Mouse (Mus musculus) Patski (cell line): ENCODE data around the gene Gm973. TPM values are rescaled to one million over a fixed set of nuclear protein-coding genes. Genes with fewer than 3 reads are reported as not detected.
"Not testable (repeated sequence)": the region's sequence is repeated elsewhere in the genome, so short reads cannot be mapped to it uniquely, and the experiment has no call there.

Experiments used
- ATAC-seq: fragments of 100-300 bp; one replicate; pipeline ENCODE4 v1.8.0; 2021
- CTCF ChIA-PET: fragments of 350-600 bp; sonication (Branson Sonifier 250); formaldehyde crosslinking; loops from one replicate; lab custom pipeline; 2022; ENCODE audit warnings: inconsistent platforms; lab: Charles Lee
- POLR2A ChIA-PET: fragments of 350-600 bp; sonication (Branson Sonifier 250); formaldehyde crosslinking; loops from one replicate; lab custom pipeline; 2022; ENCODE audit warnings: antibody characterized with exemption, inconsistent platforms; lab: Charles Lee
- DNase-seq: peaks from one replicate; pipeline ENCODE4 v3.0.0-alpha.2; 2011; ENCODE audit warnings: low read depth, low spot score
- H3K27me3 ChIP-seq: fragments of 371-371 bp; one replicate; pipeline ENCODE4 v1.5.1; 2021
- CTCF ChIP-seq: fragments of 100-300 bp; IDR thresholded peaks from one replicate; pipeline ENCODE4 v1.5.1; 2021
- in situ Hi-C: fragments of 300-500 bp; cut with MboI; formaldehyde crosslinking; loops from 3 replicates; pipeline ENCODE4 v1.11.1; 2018; ENCODE audit warnings: low pct_unique_long_range_greater_than_20kb, mixed read lengths
- polyA plus RNA-seq: library from polyadenylated mRNA; unstranded; gene quantifications from one replicate; pipeline ENCODE4 v1.2.3, GENCODE M21; 2021

Gene Gm973
- polyA plus RNA-seq, 1 experiment from 2014 or later: 0.13 TPM

DNA sequence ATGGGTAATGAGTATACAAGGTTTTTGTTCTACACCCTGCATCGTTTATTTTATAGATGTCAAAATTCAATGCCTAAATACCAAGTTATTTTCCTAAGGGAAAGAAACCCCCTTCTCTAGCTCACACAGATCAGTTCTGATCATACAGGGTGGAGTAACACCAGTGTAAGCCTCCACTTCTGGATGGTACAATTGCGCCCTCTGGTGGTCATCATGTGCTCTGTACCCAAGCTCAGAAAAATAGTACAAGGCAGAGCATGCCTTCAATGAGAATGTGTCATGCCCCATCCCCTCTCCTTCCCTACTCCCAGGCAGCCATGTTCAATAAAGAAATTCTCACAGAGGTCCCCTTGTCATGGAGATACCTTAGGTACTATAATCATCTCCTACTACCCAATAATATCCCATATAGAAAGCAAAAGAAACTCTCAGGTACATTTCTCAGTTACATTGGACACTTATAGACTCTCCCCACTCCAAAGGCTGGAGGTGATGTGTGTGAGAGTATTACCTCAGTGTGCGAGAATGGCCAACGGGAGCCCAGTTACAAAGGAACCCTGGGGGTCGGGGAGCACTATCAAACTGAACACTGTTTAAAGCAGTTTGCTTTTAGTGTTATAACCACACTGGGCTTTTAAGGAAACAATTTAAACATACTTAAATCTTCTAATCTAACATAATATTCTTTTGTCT lies 107.4 kb downstream of the Gm973 start:
- no peaks in the 10 kb centered on the region for H3K27me3 ChIP-seq
- TF ChIP-seq CTCF: peak; percentile 94
- DNase-seq (peak; percentile 31), ATAC-seq (peak; percentile 47)
- ChIA-PET POLR2A (interaction anchor here (0.6 to 1.3 kb wide), 2 partner anchors 11 to 615 kb away, joined by 3 read pairs; no protein-coding TSS in a partner anchor), CTCF (interaction anchor here (0.8 to 2.0 kb wide), 12 partner anchors 9 to 385 kb away, joined by 3 to 13 read pairs (median 4); partner anchors contain the start of gene Cdk15)
- in situ Hi-C loops: loop anchor here (5.0 to 10.0 kb wide), 2 partner anchors 306 to 559 kb away; no protein-coding TSS in a partner anchor

DNA sequence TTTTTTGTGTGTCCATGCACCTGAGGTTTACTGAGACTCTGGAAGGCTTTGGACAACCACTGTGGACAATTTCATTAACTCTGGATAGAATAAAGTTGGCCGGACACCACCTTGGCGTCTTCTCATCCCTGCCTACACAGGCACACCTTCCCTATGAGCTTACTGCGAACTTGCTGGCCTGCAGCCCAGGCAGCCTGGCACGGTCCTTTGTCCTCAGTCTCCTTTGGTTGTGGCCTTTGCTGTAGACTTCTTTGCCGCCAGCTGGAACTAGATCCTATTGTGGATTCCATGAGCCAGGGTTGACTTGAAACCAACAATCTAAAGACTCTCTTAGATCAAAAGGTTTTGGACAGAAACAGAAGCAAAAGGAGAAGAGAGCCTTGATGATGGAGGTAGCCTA lies 109.3 kb downstream of the Gm973 start:
- POLR2A ChIA-PET: no interaction called here
- CTCF ChIA-PET: interaction anchor here (1.2 kb wide), 1 partner anchor 387 kb away, joined by 5 read pairs; no protein-coding TSS in a partner anchor
- H3K27me3 ChIP-seq: no peaks in the 10 kb centered on the region
- ATAC-seq (no peak), DNase-seq (no peak)
- TF ChIP-seq CTCF: no peak
- in situ Hi-C loops: loop anchor here (5.0 to 10.0 kb wide), 2 partner anchors 373 to 561 kb away; no protein-coding TSS in a partner anchor

DNA sequence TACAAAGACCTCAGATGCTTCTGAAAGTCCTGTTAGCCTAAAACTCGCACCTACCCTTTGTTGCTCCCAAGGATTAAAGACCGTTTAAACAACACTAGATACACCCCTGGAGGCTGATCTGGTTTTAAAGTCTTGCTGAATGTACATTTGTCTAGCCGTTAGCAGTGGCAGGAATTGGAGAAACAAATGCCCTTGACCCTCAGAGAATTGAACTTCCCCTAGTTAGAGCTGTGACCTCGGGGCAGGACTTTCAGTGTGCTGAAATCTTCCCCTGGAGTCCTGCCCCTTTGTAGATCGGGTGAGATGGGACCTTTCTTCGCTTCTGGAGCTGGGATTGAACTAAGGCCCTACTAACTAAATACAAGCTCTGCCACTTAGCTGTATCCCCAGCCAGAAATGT lies 113.1 kb downstream of the Gm973 start:
- no peak for DNase-seq
- ChIA-PET POLR2A (interaction anchor here (0.6 kb wide), 1 partner anchor 10 kb away, joined by 3 read pairs; no protein-coding TSS in a partner anchor), CTCF (no interaction called here)
- ATAC-seq: no peak
- no peaks in the 10 kb centered on the region for H3K27me3 ChIP-seq
- in situ Hi-C loops: loop anchor here (5.0 to 10.0 kb wide), 2 partner anchors 377 to 564 kb away; no protein-coding TSS in a partner anchor
- no peak for TF ChIP-seq CTCF

DNA sequence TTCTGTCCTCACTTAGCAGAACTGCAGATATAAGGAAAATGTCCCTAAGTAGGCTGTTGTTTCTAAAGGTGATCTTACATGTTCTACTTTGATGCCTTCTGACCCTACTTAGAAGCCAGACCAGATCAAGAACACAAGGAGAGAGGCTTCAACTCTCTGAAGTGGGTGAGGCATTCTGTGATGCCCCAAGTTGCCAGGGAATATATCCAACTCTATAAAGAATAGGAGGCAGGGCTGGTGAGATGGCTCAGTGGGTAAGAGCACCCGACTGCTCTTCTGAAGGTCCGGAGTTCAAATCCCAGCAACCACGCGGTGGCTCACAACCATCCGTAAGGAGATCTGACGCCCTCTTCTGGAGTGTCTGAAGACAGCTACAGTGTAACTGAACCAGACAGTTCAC lies 114.3 kb downstream of the Gm973 start:
- in situ Hi-C loops, CTCF ChIA-PET, ATAC-seq, H3K27me3 ChIP-seq, POLR2A ChIA-PET, DNase-seq: not testable (repeated sequence)

DNA sequence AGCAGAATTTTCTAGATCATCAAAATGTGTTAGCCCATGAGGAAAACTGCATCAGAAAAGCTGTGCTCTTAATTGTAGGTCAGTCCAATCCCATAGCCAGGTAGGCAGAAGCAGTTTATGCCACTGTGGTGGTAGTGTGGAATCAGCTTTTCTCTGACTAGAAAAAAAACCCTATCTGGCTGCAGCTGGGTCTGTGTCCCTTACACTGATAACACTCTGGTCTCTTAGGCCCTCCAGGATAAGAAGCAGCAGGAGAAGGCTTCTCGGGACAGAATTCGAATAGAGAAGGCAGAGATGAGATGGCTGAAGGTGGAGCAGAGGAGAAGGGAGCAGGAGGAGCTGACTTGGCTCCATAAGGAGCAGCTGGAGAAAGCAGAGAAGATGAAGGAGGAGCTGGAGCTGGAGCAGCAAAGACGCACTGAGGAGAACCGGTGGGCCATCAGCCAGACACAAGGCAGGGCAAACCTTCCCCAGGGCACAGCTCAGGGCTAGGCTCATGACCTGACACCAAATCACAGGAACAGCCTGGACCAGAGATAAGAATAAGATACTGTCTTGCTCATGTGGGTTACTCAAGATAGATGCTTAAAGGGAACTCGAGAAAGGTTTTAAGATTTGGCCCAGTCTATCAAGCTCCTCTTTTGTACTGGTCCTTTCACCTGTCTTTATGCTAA lies 116.1 kb downstream of the Gm973 start:
- ATAC-seq (no peak), DNase-seq (no peak)
- POLR2A ChIA-PET: no interaction called here
- no peaks in the 10 kb centered on the region for H3K27me3 ChIP-seq
- no peak for TF ChIP-seq CTCF
- CTCF ChIA-PET: interaction anchor here (1.2 kb wide), 1 partner anchor 14 kb away, joined by 3 read pairs; no protein-coding TSS in a partner anchor
- in situ Hi-C loops: no loop called here

DNA sequence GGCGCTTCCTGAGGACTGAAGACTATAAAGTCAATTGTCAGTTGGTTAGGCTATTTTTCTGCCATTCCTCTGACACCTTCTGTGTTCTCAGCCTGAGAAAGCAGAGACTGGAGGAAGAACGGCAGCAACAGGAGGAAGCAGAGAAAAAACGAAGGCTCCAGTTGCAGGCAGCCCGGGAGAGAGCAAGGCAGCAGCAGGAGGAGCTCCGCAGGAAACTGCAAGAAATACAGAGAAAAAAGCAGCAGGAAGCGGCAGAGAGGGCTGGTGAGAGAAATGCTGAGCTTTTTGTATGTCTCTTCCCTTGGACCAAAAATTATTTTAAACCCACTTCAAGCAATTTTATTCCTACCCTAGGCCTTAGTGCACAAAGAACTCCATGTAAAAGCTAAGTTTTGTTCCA lies 117.0 kb downstream of the Gm973 start:
- ChIA-PET CTCF (interaction anchor here (1.2 kb wide), 1 partner anchor 13 kb away, joined by 3 read pairs; no protein-coding TSS in a partner anchor), POLR2A (no interaction called here)
- in situ Hi-C loops: no loop called here
- no peak for ATAC-seq
- no peaks in the 10 kb centered on the region for H3K27me3 ChIP-seq
- no peak for TF ChIP-seq CTCF
- no peak for DNase-seq

DNA sequence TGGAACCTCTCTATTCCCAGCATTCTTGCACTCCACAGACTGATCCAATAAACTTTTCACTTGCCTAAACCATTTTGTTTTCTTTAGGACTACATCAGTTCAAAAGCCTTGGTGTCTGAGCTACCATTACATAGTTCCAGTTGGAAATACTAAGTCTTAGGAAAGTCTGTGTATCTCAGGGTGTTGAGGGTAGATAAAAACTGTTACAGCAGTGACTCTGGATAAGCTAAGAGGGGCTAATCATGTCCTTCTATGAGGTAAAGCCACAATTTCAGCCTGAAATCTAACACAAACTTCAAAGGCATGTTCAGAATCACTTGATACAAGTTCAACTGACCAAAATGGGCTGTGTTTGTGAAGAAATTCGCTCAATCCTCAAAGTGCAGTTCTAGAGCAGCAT lies 120.3 kb downstream of the Gm973 start:
- no peaks in the 10 kb centered on the region for H3K27me3 ChIP-seq
- no peak for TF ChIP-seq CTCF
- ChIA-PET CTCF (interaction anchor here (0.9 to 1.3 kb wide), 4 partner anchors 8 to 389 kb away, joined by 3 to 4 read pairs (median 4); no protein-coding TSS in a partner anchor), POLR2A (no interaction called here)
- ATAC-seq: no peak
- no peak for DNase-seq
- in situ Hi-C loops: no loop called here

DNA sequence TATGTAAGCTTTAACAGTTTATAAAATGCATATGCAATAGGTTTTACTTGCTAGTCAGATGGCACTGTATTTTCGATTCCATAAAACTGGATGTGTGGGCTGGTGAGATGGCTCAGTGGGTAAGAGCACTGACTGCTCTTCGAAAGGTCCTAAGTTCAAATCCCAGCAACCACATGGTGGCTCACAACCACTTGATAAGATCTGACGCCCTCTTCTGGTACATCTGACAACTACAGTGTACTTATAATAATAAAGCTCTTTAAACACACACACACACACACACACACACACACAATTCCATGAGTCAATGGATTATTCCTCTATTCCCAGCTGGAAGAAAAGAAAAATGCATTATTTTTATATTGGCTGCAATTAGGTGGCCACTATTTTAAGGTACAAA lies 122.3 kb downstream of the Gm973 start:
- DNase-seq (no peak), ATAC-seq (no peak)
- no peaks in the 10 kb centered on the region for H3K27me3 ChIP-seq
- peak; percentile 26 for TF ChIP-seq CTCF
- ChIA-PET POLR2A (interaction anchor here (0.5 kb wide), 1 partner anchor 26 kb away, joined by 5 read pairs; no protein-coding TSS in a partner anchor), CTCF (no interaction called here)
- in situ Hi-C loops: no loop called here

DNA sequence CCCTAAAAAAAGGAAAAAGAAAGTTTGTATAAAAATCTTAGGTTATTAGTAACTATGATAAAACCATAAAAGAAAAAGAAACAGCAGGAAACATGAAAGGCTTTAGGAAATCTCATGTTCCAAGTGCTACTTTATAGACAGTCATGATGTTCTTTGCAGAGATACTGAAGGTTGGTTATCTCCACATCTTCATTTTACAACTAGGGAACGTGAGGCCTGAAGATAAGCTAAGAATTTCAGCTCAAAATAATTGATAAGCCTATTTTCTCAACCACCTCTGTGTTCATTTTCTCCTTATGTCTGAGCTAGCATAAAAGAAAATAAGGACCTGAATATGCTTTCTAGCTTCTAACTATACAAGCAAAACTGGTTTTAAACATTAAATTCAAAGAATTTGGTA lies 126.4 kb downstream of the Gm973 start:
- in situ Hi-C loops: no loop called here
- no peaks in the 10 kb centered on the region for H3K27me3 ChIP-seq
- no peak for DNase-seq
- ChIA-PET CTCF (interaction anchor here (0.7 kb wide), 1 partner anchor 8 kb away, joined by 3 read pairs; no protein-coding TSS in a partner anchor), POLR2A (no interaction called here)
- ATAC-seq: no peak
- no peak for TF ChIP-seq CTCF

DNA sequence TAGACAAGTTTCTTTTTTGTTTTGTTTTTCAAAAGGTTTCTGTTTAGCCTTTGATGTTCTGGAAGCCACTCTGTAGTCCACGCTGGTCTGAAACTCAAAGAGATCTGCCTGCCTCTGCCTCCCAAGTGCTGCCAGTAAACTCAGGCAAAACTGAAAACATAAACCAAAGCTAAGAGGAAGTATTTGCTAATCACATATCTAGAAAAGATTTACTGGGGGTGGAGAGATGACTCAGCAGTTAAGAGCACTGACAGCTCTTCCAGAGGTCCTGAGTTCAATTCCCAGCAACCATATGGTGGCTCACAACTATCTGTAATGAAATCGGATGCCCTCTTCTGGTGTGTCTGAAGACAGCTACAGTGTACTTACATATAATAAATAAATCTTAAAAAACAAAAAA lies 130.4 kb downstream of the Gm973 start:
- DNase-seq, POLR2A ChIA-PET, ATAC-seq, in situ Hi-C loops, H3K27me3 ChIP-seq: not testable (repeated sequence)
- CTCF ChIA-PET: interaction anchor here (1.3 kb wide), 1 partner anchor 14 kb away, joined by 3 read pairs; no protein-coding TSS in a partner anchor
